In genomic region chr7:127296098-127296497, GRCm38 (mm10) we compare ENCODE assay signal across 12 mouse cellular contexts. TPM values are rescaled to one million over a fixed set of nuclear protein-coding genes. Genes with fewer than 3 reads are reported as not detected.
DNase-seq lines count a peak whose midpoint lies in the region; ATAC-seq and TF ChIP-seq lines count a peak whose summit lies in the region.
"Had no signal": no experiment of that assay in that cellular context is flagged by ENCODE, and none has a peak within 500 bp of the region (broad histone marks: within the 10 kb centered on the region; RNA-seq: fewer than 3 reads in every experiment).

Gene Itgal (plus strand): TSS chr7:127296260.

- H3K4me1 ChIP-seq in liver, embryonic 16.5 days (ENCODE audit: control insufficient read depth, low read depth, low read length), result no peaks in the 10 kb centered on the region; the same call in none of the 2 replicates
- H3K4me1 ChIP-seq in spleen, adult 2 months (ENCODE audit: control insufficient read depth, insufficient read depth, insufficient read length), result peaks cover 3% of the 10 kb centered on the region; the same call in 1 of the 2 replicates
- H3K4me1 ChIP-seq in forebrain, embryonic 12.5 days, result no peaks in the 10 kb centered on the region

- DNase-seq in A20 (ENCODE audit: low read depth, low spot score), result peak; percentile 84
- DNase-seq in T-cell, adult 2 months (ENCODE audit: low spot score), result peak; percentile 80
- DNase-seq in spleen, adult 2 months (ENCODE audit: low read depth in 1 of 2, low spot score in 2 of 2), result peak; percentile 60 to 65
- no peak for DNase-seq in urinary bladder, postnatal 25 days (ENCODE audit: low spot score)
- DNase-seq in cerebellum, adult 8-10 months, result no peak
- no peak for DNase-seq in cerebellum, postnatal 25 days
- DNase-seq: kidney, adult 9 months; right cerebral cortex, postnatal 4 days had no signal

- no peaks in the 10 kb centered on the region for H3K9me3 ChIP-seq in liver, embryonic 16.5 days (replicated peaks; ENCODE audit: control insufficient read depth, low read length)
- no peaks in the 10 kb centered on the region for H3K9me3 ChIP-seq in forebrain, embryonic 12.5 days

- WGBS in liver, embryonic 16.5 days (ENCODE audit: insufficient replicate concordance), result 18% methylated on average over 11 of the region's 11 CpGs
- 5% methylated on average over 11 of the region's 11 CpGs for WGBS in spleen, adult 2 months
- 87% methylated on average over 11 of the region's 11 CpGs for WGBS in forebrain, embryonic 12.5 days

- TF ChIP-seq CTCF in spleen, adult 2 months (IDR thresholded peaks at IDR 0.05; ENCODE audit: extremely low read depth, insufficient read depth, insufficient read length, insufficient replicate concordance), result no peak

- peak within 1 kb of the TSS; percentile 74 for H3K27ac ChIP-seq in liver, embryonic 16.5 days (ENCODE audit: low read length)
- peak within 1 kb of the TSS; percentile 92 for H3K27ac ChIP-seq in spleen, adult 2 months (ENCODE audit: insufficient read depth, low read length)
- no peak within 1 kb of the TSS for H3K27ac ChIP-seq in forebrain, embryonic 12.5 days
- H3K27ac ChIP-seq: heart, adult 2 months had no signal

- H3K27me3 ChIP-seq in liver, embryonic 16.5 days (ENCODE audit: control insufficient read depth, insufficient read depth, low read depth, low read length), result no peaks in the 10 kb centered on the region
- H3K27me3 ChIP-seq in spleen, adult 2 months (ENCODE audit: control insufficient read depth, insufficient read depth, low read length), result no peaks in the 10 kb centered on the region
- H3K27me3 ChIP-seq in forebrain, embryonic 12.5 days, result peaks cover 2% of the 10 kb centered on the region; the same call in 1 of the 2 replicates
- H3K27me3 ChIP-seq: Patski had no signal

- H3K4me3 ChIP-seq in liver, embryonic 16.5 days (ENCODE audit: low read depth, low read length), result peak within 1 kb of the TSS; percentile 45
- H3K4me3 ChIP-seq in spleen, adult 2 months (ENCODE audit: extremely low read depth, insufficient read depth, insufficient read length), result peak within 1 kb of the TSS; percentile 67
- H3K4me3 ChIP-seq in forebrain, embryonic 12.5 days (replicated peaks), result no peak within 1 kb of the TSS
- H3K4me3 ChIP-seq: heart, adult 2 months had no signal

- no peaks in the 10 kb centered on the region for H3K36me3 ChIP-seq in liver, embryonic 16.5 days (ENCODE audit: control insufficient read depth, insufficient read depth)
- H3K36me3 ChIP-seq in spleen, adult 2 months (ENCODE audit: control insufficient read depth, insufficient read depth, low read length), result peaks cover 10% of the 10 kb centered on the region
- no peaks in the 10 kb centered on the region for H3K36me3 ChIP-seq in forebrain, embryonic 12.5 days (replicated peaks)

- peak within 1 kb of the TSS; percentile 39; the same call in 1 of the 2 replicates for H3K4me2 ChIP-seq in liver, embryonic 16.5 days (ENCODE audit: low read depth, low read length)
- no peak within 1 kb of the TSS for H3K4me2 ChIP-seq in forebrain, embryonic 12.5 days

- TF ChIP-seq POLR2A in spleen, adult 2 months (IDR thresholded peaks at IDR 0.05; ENCODE audit: low read depth, low read length), result no peak; the same call in 1 of the 2 replicates

- ATAC-seq in liver, embryonic 16.5 days (ENCODE audit: low read depth), result peak; percentile 48; the same call in 1 of the 2 replicates
- ATAC-seq in forebrain, embryonic 12.5 days (ENCODE audit: low FRiP score), result no peak
- ATAC-seq: Patski had no signal

- H3K9ac ChIP-seq in liver, embryonic 16.5 days (ENCODE audit: low read depth, low read length), result no peak within 1 kb of the TSS
- H3K9ac ChIP-seq in forebrain, embryonic 12.5 days, result no peak within 1 kb of the TSS

RNA-seq across cellular contexts. Expression of gene Itgal, which starts in this region (rescaled TPM):
- polyA plus RNA-seq in liver, embryonic 16.5 days (2015; fragmentation: Nextera tagmentation; extraction: Ambion mirVana), result 5.4 and 6.7 TPM in 2 replicates
- polyA plus RNA-seq in spleen, adult 2 months (2012; rRNA removed), result 92.1 and 105 TPM in 2 replicates
- polyA plus RNA-seq in forebrain, embryonic 12.5 days (2016; fragmentation: Nextera tagmentation; extraction: Ambion mirVana), result 0.26 and 0.47 TPM in 2 replicates

Comparison
In these comparisons a context has a peak if more than half of its experiments do, and no peak if none do; other contexts are left out.
1. RNA of gene Itgal (polyA plus RNA-seq): 92.1 to 105 TPM in spleen, adult 2 months; 5.4 to 6.7 TPM in liver, embryonic 16.5 days and 0.26 to 0.47 TPM in forebrain, embryonic 12.5 days; every median in the first group is over 10 times any median in the second.
2. DNase-seq: peak in A20 (single experiment), T-cell, adult 2 months (single experiment) and spleen, adult 2 months (2 of 2); none in urinary bladder, postnatal 25 days (single experiment), cerebellum, adult 8-10 months (single experiment) and cerebellum, postnatal 25 days (0 of 2).